Mouse (Mus musculus) 3134 (cell line): ENCODE measurements at regions not wholly inside any gene's neighbourhood (a gene's known extent, or its start where the extent isn't known, plus 50 kb on each side); places are given as distances from the start of the nearest gene placed in this dataset.

Experiments
- DNase-seq: peaks from one replicate; pipeline ENCODE4 v3.0.0-alpha.2; 2011; ENCODE audit warnings: low spot score; ENCODE audit not compliant: insufficient read length; ENCODE audit errors: extremely low read depth

DNA sequence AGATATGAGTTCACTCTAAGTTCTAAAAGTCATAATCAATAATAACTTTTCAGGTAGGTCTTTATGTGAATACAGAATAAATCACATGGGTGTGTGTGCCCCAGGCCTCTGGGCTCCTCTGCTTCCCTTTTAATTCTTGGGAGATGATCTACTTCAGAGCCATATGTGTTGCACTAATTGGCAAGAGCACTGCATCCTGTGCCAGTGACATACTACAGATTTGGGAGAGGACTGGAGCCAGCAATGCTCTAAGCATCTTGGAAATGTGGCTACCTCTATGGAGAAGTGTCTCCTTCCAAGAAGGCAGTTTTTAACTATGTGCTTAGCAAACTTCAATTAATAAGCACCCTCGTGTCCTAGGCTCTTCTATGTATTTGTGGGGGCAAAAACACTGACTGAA is 416.6 kb downstream of the Brinp2 start:
- DNase-seq = no peak

DNA sequence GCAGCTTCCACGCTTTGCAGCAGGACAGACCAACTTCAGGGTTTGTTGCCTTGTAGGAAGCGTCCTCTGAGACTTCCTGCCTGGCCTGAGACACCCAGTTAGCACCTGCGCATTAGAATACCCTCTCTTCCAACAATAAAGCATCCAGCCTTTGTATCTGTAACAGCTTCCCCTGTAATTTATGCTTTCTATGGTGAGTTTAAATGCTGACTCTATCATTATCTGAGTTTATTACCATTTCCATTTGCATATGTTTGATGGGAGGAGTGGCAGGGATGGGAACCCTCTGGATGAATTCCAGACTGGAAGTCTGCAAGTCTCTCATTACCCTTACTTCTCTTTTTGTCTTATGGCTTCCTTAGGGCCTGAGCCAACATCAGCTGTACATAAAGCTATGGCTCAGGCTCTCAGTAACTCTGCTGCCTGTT is 415.8 kb downstream of the Brinp2 start:
- no peak for DNase-seq

DNA sequence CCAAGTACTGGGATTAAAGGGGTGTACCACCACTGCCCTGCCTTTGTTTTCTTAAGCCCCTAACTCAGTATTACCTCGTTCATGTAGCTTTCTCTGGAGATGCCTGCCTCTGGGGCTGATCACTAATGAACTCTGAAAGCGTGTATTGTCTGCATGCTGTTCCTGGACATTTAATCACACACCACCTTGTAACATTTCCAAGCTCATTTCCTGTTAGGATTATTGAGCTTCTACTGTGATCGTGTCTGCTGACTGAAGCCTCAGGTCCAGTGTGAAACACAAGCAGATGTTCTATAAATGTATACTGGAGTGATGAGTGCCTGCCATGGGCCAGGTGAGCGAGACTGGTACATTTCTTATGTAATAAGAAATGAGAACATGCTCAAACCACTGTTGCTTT is 398.6 kb downstream of the Brinp2 start:
- DNase-seq = no peak

DNA sequence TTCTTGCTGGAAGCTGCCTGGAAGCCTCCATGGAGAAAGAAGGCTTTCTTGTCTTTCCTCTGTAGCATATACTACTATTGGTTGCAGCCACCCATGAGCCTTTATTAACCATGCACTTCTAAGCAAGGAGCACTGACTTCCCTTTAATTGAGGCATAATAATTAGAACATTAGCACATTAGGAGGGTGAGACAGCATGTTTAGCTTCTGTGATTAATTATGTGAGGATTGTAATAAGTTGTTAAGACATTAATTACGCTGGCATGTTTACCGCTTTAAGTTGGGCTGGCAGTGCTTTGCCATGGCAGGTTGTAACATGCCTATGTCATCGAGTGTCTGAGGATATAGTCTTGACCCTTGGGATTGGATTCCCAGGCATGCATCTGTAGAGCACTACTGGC is 391.7 kb downstream of the Brinp2 start:
- no peak for DNase-seq

DNA sequence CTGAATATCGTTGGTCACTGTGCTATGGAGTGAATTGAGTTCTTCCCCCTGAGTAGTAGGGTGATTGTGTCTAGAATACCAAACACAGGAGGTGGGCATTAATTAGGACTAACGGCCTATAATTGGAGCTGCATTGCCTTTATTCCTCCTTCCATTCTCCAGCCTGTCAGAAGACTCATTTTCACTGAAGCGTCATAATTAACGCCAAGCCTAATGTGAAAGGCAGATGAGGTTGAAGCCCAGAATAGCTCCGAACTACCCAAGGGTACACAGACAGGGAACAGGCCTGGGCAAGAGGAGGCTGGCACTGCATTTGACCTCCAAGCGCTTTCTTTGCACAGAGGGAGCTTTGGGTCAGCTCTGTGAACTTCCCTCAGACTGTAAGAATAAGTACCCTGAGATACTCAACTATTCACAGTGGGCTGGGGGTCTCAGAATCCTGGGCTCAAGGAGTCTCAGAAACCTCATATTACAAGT is 386.5 kb downstream of the Brinp2 start:
- no peak for DNase-seq

DNA sequence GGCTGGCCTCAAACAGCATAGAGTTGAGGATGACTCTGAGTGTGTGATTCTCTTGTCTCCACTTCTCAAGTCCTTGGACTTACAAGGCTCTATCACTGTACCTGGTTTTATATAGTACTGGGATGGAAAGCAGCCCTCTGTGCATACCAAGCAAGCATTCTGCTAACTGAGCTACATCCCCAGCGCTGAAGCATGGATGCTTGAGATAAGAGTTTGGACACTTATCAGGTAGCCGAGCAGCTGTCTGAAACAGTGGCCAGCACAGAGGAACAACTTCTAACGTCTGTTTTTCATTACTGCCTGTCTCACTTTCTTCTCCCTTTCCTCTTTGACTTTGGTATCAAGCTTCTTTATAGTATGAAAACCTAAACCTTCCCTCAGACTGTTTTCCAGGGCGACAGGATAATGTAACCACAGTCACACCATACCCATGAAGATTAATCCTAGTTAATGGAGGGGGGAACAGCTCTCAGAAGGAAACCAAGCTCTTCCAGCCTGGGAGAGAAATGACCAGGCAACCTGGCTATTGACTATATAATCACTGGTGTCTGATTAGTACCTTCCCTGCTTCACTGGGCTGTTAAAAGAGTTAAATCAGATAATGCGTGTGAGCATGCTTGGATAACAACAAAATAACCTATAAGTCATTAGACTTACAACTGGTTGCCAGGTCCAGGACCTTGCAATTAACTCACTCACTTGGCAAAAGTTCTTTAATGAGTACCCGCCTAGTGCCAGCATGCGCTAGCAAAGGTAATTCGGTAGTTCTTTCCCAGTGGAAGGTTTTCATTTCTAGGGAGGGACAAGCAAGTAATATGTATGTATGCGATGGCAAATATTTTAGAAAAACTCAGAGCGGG is 382.5 kb downstream of the Brinp2 start:
- DNase-seq = no peak

DNA sequence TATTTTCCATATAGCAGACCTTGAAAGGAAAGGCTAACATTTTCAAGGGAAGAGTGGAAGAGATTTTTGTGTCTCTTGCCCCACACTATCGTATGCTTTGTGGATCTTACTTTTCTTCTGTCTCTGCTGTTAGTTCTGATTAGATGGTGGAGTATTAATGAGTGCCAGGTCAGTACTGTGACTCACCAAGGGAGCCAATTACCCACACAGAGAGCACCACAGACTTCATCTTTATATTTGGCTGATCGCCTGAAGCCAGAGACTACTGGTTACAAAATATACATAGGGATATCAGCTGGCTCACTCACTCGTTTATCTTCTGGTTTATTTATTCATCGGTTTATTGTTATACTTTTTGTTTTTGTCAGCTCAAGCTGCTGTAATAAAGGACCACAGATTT is 381.5 kb downstream of the Brinp2 start:
- no peak for DNase-seq

DNA sequence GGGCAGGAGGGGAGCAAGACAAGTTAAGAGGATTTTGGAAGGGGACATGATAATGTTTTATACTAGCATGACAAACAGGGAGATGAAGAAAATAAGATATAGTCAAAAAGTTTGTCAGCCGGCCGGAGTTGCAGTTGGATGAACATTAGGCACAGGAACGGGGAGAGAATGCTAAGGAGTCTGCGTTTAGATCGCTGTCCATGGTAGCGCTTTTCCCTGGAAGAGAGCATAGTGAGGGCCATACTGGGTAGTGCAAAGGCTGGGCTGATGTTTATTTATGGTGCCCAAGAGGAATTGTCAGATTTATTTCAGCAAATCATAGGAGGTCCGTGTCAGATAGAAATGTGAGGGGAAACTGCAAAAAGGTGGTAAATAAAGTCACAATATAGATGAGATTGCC is 337.0 kb downstream of the Brinp2 start:
- no peak for DNase-seq

DNA sequence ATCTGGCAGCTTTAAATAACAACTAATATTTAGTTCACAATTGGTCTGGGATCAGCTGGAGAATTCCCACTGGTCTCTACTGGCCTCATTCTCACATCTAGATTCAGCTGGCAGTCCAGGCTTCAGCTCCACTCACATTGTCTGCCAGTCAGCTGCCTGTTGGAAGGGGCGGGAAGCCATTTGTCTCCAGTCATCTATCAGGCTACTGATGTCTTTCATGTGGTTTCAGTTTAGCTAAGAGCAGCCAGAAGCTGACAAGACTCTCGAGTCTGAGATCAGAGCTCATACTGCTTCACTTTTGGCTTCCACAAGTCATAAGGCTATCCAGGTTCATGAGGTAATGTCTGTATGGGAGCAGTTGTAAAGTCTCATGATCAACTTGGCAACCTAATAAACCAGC is 316.4 kb downstream of the Brinp2 start:
- no peak for DNase-seq

DNA sequence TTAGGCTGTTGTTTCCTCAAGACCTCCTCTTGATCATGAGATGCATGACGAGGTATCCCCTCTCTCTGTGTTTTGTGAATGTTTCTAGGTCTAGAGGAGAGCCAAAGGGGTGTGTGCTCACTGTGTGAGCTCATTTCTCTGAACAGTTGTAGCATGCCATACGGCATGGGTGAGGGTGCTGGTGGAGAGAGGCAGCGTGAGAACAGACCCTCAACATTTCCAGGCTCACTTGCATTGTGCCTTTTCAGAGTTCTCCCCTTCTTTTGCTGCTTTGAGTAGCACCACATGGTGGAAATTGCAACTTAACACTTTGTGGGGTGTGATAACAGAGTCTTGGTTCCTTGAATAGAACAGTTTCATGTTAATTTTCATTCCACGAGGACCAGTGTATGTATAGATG is 315.8 kb downstream of the Brinp2 start:
- no peak for DNase-seq

DNA sequence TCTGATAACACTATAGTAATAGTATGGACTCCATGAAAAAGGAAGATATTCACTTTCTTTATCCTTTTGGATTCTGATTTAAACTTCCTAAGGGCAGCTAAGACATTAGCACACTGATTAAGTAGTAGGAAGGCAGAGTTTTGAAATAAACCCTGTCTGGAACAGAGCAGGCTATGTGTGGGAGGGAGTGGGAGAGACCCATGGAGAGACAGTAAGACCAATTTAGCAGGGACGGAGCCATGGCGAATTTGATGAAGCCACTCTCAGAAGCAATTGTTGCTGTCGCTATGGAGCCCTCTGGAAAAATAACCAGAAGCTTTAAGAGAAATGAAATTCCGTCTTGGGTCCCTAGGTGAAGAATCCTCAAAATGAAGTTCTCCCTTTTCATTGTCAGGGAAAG is 303.5 kb downstream of the Brinp2 start:
- DNase-seq = no peak

DNA sequence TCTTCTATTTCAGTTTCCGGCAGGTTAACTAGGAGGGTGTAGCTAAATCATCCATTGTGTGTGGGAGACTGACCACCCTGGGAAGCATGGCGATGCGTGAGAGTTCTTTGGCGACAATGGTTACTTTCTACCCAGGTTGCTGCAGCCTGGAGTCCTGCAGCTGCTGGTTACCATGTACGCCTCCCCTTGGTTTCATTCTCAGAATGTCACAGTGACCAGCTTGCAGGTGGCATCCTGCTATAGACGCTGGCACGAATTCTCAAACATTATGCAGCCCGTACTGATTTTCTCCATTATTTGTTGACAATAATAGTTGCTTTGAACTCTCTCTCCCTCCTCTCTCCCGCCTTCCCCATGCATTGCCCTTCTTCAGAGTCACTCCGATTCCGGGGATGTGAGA is 301.2 kb downstream of the Brinp2 start:
- DNase-seq = no peak

DNA sequence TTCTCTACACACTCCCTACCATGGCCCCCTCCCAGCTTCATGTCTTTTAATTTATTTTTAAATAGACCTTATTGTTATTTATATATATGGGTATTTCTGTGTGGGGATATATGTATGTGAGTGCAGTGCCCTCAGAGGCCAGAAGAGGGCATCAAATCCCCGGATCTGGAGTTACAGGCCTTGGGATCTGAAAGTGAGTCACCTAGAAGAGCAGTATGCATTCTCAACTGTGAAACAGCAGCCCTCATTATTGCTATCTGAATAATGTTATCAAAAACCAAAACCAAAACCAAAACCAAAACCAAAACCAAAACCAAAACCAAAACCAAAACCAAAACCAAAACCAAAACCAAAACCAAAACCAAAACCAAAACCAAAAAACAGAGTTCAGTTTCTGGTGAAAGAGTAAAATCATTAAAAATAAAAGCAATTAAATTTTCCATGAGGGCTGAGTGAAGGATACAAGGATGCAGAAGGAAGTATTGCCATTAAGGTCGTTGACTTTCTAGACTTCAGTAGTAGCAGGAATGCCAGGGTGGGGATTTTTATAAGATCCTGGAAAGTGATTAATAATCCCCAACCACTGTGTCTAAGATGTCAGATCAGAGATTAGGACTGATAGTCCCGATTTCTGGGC is 299.0 kb downstream of the Brinp2 start:
- DNase-seq = no peak

DNA sequence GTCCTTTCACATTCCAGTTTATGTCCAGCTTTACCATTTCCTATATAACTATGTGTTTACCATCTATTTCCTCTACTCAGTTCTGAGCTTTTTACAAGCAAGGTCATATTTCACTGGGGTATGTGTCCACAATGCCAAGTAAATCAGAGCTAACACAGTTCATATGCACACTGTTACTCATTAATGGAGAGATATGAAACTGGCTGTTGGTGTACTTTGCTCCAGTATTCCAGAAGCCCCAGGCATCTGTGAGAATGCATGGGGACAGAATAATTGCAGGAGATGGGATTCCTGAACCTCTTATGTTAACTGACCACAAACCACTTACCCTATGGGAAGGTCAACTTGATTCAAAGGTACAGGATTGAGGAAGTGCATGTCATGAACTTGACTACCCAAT is 298.3 kb downstream of the Brinp2 start:
- no peak for DNase-seq

DNA sequence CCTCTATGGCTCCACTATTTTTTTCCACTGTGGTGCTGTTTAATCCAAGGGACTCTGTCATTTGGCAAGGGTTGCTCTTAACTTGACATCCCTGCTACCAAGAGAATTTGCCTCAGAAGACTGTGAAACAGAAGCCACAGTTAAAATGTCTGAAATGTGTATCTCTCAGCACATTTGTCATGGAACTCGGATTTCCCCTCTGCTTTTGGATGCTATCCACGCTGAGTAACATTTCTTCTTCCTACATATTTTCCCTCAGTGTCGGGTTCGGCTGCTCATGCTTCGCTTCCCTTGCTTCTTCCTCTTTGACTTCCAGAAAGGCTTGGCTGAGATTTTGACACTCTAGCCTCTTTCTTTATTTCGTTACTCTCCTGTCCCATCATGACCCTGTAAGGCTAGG is 294.1 kb downstream of the Brinp2 start:
- DNase-seq = no peak

DNA sequence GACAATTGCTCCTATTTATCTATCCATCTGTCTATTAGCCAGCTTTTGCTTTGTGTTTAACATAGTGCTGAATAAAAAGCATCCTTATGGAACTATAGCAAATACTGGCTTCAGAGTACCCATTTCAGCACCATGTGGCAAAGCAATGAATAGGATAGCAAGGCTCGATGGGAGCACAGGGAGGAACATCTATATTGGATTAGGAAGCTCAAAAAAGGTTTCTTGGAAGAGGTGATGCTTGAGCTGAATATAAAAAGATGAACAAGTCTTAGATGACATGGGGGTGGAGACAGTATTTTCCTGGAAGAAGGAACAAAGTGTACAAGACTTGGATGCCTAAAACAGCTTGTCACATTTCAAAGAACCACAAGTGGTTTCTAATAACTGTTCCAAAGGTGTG is 273.9 kb downstream of the Brinp2 start:
- DNase-seq = no peak

DNA sequence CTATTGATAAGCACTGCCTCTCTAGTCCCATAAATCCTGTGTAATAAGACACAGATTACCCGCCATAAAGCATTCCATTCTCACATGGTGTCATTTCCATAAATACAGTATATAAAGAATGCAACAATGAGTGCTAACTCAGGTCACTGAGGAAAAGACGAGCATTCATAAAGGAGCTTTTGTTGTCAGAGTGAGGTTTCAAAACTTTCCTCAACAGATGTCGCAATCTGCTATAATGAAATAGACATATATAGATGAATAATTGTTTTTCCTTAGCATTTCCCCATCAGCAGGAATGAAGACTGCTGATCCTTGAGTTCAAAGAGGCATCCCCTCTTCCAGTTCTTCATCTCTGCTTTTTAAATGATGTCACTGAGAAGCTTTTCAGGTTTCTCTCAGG is 270.3 kb downstream of the Brinp2 start:
- no peak for DNase-seq

DNA sequence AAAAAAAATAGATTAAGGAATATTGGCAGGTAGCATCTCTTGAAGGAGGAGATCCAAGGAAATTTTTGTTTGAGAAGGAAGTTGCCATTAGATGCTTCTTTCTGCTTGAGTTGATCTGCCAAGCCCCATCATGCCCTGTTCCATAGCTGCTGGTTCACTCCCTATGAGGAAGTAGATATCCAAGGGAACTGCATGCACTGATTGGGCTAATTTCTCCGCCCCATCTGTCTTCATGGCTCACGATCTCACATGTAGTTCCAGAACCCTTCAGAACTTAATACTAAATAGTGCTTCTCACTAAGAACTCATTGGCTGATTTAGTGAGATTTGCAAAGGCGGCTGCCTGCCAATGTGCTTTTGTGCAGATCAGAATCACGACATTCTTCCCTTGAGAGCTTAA is 258.6 kb downstream of the Brinp2 start:
- no peak for DNase-seq

DNA sequence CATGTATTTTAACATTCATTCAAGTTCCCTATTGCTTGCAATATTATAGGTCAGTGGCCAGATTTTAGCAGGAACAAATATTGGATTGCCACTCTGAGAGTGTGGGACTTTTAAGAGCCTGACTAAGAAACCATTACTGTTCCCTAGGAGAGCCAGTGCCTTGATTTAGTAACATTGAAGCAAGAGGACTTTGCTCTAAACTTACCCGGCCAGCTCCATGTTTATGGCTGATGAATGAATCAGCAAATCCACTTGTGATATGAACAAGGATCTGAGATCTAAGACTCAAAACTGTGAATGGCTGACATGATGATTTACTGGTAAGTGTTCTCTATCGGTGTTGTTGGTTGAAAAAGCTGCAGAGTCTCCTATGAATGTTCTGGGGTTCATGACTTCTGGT is 236.4 kb downstream of the Brinp2 start:
- DNase-seq = no peak

DNA sequence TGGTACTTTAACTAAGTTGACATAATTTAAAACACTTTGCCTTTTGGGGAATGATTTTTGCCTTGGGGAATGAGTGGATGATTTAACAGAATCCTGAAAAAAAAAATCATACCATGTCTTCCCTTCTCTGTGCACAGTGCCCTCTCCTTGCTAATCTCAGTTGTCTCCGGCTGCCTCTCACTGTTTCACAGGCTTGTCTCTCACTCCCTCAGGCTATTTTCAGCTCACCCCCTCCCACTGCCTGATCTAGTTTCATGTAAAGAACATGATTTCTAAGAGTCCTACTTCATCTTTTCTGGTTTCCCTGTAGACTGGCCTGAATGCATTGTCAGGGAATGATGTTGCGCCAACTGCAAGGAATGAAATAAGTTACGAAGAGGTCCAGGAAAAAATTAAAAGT is 231.2 kb downstream of the Brinp2 start:
- no peak for DNase-seq

DNA sequence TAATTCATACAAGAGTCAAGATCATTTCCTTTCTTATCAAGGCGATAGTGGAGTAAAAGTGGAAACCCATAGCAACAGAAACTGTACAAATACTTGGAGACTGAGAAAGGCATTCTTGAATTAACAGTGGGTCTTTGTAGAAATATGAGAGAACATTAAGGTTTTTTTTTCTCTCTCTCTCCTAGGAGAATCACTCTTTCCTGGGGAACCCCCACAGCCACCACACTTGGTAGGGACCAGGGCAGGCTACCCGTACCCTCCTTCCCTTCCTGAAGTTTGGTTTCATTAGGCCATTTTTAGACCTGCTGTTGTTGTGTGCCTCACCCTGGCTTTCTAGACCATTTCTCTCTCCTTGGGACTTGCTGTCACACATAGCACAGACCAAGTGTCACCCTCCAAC is 229.9 kb downstream of the Brinp2 start:
- no peak for DNase-seq

DNA sequence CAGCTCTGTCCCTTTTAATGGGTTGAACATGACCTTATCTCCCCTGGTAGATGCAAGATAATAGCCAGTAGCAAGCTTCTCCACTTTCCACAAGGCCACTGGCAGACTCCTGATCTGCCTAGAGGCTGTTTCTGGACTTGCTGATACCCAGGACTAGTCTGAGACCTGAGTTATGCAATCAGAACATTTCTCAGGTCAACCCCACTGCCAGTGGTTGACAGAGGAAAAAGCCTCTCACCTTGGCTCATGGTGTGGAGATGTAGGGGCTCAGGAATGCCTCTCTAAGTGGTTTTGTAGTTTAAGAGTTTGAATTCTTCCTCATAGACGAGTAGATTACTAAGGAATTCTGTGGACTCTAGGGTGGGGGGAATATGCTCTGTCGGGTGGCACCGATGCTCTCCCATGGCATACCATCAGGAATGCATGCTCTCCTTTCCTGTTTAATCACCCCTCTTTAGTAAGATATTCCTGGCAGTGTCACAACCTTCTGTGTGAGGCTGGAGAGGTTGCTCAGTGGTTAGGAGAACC is 226.8 kb downstream of the Brinp2 start:
- DNase-seq = no peak
